Mouse (Mus musculus): Measurements from ENCODE around the gene Myo16. TPM values are rescaled to one million over a fixed set of nuclear protein-coding genes. Genes with fewer than 3 reads are reported as not detected.
A peak's percentile ranks its signal among the peaks of the same experiment; 100 is the strongest.

The Myo16 gene
- polyA plus RNA-seq, 1 experiment from 2014 or later, result 0.25 TPM

- no peak overlapping the region for H3K4me3 ChIP-seq (ENCODE audit: low read length)
- no peaks in the 10 kb centered on the region for H3K4me1 ChIP-seq (replicated peaks; ENCODE audit: control insufficient read depth, insufficient read depth, low read length)
- H3K4me2 ChIP-seq (ENCODE audit: low read depth, low read length), result no peak overlapping the region
- no peak overlapping the region for H3K27ac ChIP-seq (ENCODE audit: low read length)
- ATAC-seq (ENCODE audit: low read depth), result no peak
- no peaks in the 10 kb centered on the region for H3K9me3 ChIP-seq (ENCODE audit: control insufficient read depth, low read length)
- H3K27me3 ChIP-seq (ENCODE audit: control insufficient read depth, insufficient read depth, low read depth, low read length), result no peaks in the 10 kb centered on the region
- H3K9ac ChIP-seq (ENCODE audit: low read length), result no peak overlapping the region
- H3K36me3 ChIP-seq (ENCODE audit: control insufficient read depth, insufficient read depth, low read length), result no peaks in the 10 kb centered on the region
- WGBS, result 85% methylated on average over 3 of the region's 3 CpGs
Measured at GRCm38 (mm10) chr8:10512105-10512504, 358.4 kb downstream of the Myo16 start.

GRCm38 (mm10) chr8:10517381-10517780 is 363.7 kb downstream of the Myo16 start:
- H3K4me2 ChIP-seq (ENCODE audit: low read depth, low read length), result no peak overlapping the region
- H3K9ac ChIP-seq (ENCODE audit: low read length), result no peak overlapping the region
- no peak overlapping the region for H3K27ac ChIP-seq (ENCODE audit: low read length)
- ATAC-seq (ENCODE audit: low read depth), result no peak
- H3K27me3 ChIP-seq (ENCODE audit: control insufficient read depth, insufficient read depth, low read depth, low read length), result no peaks in the 10 kb centered on the region
- H3K4me1 ChIP-seq (replicated peaks; ENCODE audit: control insufficient read depth, insufficient read depth, low read length), result no peaks in the 10 kb centered on the region
- H3K36me3 ChIP-seq (ENCODE audit: control insufficient read depth, insufficient read depth, low read length), result no peaks in the 10 kb centered on the region
- no peaks in the 10 kb centered on the region for H3K9me3 ChIP-seq (ENCODE audit: control insufficient read depth, low read length)
- no peak overlapping the region for H3K4me3 ChIP-seq (ENCODE audit: low read length)
- 87% methylated on average over 8 of the region's 8 CpGs for WGBS

DNA sequence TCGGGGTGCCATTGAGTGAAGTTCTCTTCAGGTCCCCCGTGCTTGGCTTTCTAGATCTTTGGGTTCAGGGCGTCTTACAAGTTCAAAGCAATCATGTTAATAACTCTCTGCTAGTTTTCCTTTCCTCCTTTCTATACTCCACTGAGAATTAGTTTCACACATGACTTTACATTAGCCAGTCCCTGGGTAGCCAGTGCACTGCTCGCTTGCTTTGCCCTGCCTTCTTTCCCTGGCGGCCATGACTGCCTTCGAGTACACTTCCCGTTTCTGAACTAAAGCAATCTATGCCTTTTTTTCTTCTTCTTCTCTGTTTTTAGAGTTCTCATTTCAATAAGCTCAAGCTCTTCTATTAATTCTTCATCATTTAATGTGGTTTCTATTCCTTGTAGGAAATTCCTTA is 365.6 kb downstream of the Myo16 start:
- 0 out of 2 replicates have a peak overlapping the region, but pooled peaks have one; percentile 10 for H3K4me2 ChIP-seq (ENCODE audit: low read depth, low read length)
- no peaks in the 10 kb centered on the region for H3K36me3 ChIP-seq (ENCODE audit: control insufficient read depth, insufficient read depth, low read length)
- no peak overlapping the region for H3K9ac ChIP-seq (ENCODE audit: low read length)
- H3K27me3 ChIP-seq (ENCODE audit: control insufficient read depth, insufficient read depth, low read depth, low read length), result no peaks in the 10 kb centered on the region
- H3K27ac ChIP-seq (ENCODE audit: low read length), result peak overlapping the region; percentile 26; the same call in 1 of the 2 replicates
- H3K9me3 ChIP-seq (ENCODE audit: control insufficient read depth, low read length), result no peaks in the 10 kb centered on the region
- WGBS, result 43% methylated on average over 7 of the region's 7 CpGs
- ATAC-seq (ENCODE audit: low read depth), result peak; percentile 77
- H3K4me1 ChIP-seq (replicated peaks; ENCODE audit: control insufficient read depth, insufficient read depth, low read length), result no peaks in the 10 kb centered on the region
- H3K4me3 ChIP-seq (ENCODE audit: low read length), result no peak overlapping the region

GRCm38 (mm10) chr8:10521463-10521862 is 367.8 kb downstream of the Myo16 start:
- Histone ChIP-seq H3K27ac (ENCODE audit: low read length) (no peak overlapping the region), H3K27me3 (ENCODE audit: control insufficient read depth, insufficient read depth, low read depth, low read length) (no peaks in the 10 kb centered on the region), H3K4me1 (replicated peaks; ENCODE audit: control insufficient read depth, insufficient read depth, low read length) (no peaks in the 10 kb centered on the region), H3K36me3 (ENCODE audit: control insufficient read depth, insufficient read depth, low read length) (no peaks in the 10 kb centered on the region), H3K9ac (ENCODE audit: low read length) (no peak overlapping the region), H3K4me3 (ENCODE audit: low read length) (no peak overlapping the region), H3K4me2 (ENCODE audit: low read depth, low read length) (no peak overlapping the region), H3K9me3 (ENCODE audit: control insufficient read depth, low read length) (no peaks in the 10 kb centered on the region)
- 83% methylated on average over 4 of the region's 4 CpGs for WGBS
- ATAC-seq (ENCODE audit: low read depth), result no peak

DNA sequence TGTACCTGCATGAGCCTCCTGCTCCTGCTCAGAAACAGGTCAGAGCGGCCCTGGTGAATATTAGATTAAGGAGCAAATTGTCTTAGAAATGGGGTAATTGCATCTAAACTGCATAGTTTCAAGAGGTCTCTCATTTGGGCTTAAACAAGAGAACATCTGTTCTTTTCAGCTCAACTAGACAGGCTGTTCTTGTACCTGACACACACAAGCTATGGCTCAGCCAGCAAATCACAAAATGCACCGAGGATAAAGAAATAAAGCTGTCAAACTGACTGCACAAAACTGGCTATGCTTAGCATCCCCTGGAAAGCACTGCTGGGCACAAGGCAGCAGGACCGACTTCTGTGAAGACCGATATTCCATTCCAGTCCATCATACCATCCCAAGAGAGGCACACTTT is 372.0 kb downstream of the Myo16 start:
- H3K4me2 ChIP-seq (ENCODE audit: low read depth, low read length), result no peak overlapping the region
- no peaks in the 10 kb centered on the region for H3K9me3 ChIP-seq (ENCODE audit: control insufficient read depth, low read length)
- ATAC-seq (ENCODE audit: low read depth), result no peak
- no peaks in the 10 kb centered on the region for H3K27me3 ChIP-seq (ENCODE audit: control insufficient read depth, insufficient read depth, low read depth, low read length)
- 72% methylated on average over 4 of the region's 4 CpGs for WGBS
- no peaks in the 10 kb centered on the region for H3K36me3 ChIP-seq (ENCODE audit: control insufficient read depth, insufficient read depth, low read length)
- H3K27ac ChIP-seq (ENCODE audit: low read length), result no peak overlapping the region
- H3K4me3 ChIP-seq (ENCODE audit: low read length), result no peak overlapping the region
- no peaks in the 10 kb centered on the region for H3K4me1 ChIP-seq (replicated peaks; ENCODE audit: control insufficient read depth, insufficient read depth, low read length)
- H3K9ac ChIP-seq (ENCODE audit: low read length), result no peak overlapping the region

DNA sequence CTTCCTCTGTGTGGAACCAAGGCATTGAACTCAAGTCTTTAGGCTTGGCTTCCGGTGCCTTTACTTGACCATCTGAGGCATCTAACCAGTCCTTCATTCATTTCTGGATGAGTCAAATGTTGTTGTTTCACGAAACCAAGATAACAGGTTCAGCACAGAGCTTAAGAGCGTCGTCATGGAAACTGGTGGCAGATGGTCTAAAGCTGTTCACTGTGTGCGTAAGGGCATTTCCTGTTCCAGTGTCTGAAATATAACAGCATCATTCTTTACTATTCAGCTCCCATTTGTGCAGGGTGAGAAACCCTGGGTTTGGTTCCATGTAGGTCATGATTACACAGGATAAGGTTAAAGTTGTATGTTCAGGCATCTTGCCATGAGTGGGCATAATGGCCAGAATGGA is 372.9 kb downstream of the Myo16 start:
- no peaks in the 10 kb centered on the region for H3K27me3 ChIP-seq (ENCODE audit: control insufficient read depth, insufficient read depth, low read depth, low read length)
- WGBS, result 48% methylated on average over 5 of the region's 5 CpGs
- no peaks in the 10 kb centered on the region for H3K36me3 ChIP-seq (ENCODE audit: control insufficient read depth, insufficient read depth, low read length)
- no peak overlapping the region for H3K9ac ChIP-seq (ENCODE audit: low read length)
- H3K4me2 ChIP-seq (ENCODE audit: low read depth, low read length), result no peak overlapping the region
- ATAC-seq (ENCODE audit: low read depth), result no peak
- H3K4me3 ChIP-seq (ENCODE audit: low read length), result no peak overlapping the region
- H3K9me3 ChIP-seq (ENCODE audit: control insufficient read depth, low read length), result no peaks in the 10 kb centered on the region
- no peaks in the 10 kb centered on the region for H3K4me1 ChIP-seq (replicated peaks; ENCODE audit: control insufficient read depth, insufficient read depth, low read length)
- H3K27ac ChIP-seq (ENCODE audit: low read length), result no peak overlapping the region

DNA sequence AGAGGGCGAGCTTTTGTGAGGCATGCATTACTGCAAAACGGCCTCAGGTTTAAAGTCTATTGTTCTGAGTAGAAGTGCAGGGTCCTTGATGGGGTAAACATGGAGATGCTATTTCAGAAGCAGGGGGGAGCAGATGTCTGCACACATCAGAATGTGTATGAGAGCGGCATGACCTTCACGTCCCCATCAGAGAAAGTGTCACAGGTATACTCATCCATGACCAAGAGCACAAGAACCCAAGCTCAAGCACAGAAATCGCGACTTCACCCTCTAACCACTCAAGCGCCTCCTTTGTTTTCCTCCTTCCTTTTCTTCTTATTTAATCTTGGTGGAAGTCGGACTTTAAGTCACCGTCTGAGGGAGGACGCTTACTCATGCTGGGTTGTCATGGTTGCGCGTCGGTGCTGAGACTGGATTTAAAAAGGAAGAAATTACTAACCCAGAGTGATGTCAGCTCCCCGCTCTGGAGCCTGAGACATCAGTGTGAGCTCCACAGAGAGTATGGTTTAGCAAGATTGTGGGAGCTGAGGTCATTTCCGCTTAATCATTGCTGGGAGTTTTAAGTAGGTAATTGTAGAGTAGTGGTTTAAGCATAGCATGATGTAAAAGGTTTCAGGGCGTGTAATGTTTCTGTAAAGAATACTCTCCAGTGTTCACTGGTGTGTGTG is 381.0 kb downstream of the Myo16 start:
- no peak overlapping the region for H3K27ac ChIP-seq (ENCODE audit: low read length)
- H3K36me3 ChIP-seq (ENCODE audit: control insufficient read depth, insufficient read depth, low read length), result no peaks in the 10 kb centered on the region
- no peak overlapping the region for H3K4me3 ChIP-seq (ENCODE audit: low read length)
- no peaks in the 10 kb centered on the region for H3K9me3 ChIP-seq (ENCODE audit: control insufficient read depth, low read length)
- H3K27me3 ChIP-seq (ENCODE audit: control insufficient read depth, insufficient read depth, low read depth, low read length), result no peaks in the 10 kb centered on the region
- no peak overlapping the region for H3K9ac ChIP-seq (ENCODE audit: low read length)
- ATAC-seq (ENCODE audit: low read depth), result no peak
- no peaks in the 10 kb centered on the region for H3K4me1 ChIP-seq (replicated peaks; ENCODE audit: control insufficient read depth, insufficient read depth, low read length)
- 70% methylated on average over 16 of the region's 16 CpGs for WGBS
- no peak overlapping the region for H3K4me2 ChIP-seq (ENCODE audit: low read depth, low read length)

GRCm38 (mm10) chr8:10538319-10538718 is 384.6 kb downstream of the Myo16 start:
- H3K9ac ChIP-seq (ENCODE audit: low read length), result no peak overlapping the region
- no peaks in the 10 kb centered on the region for H3K36me3 ChIP-seq (ENCODE audit: control insufficient read depth, insufficient read depth, low read length)
- no peaks in the 10 kb centered on the region for H3K9me3 ChIP-seq (ENCODE audit: control insufficient read depth, low read length)
- no peak overlapping the region for H3K4me3 ChIP-seq (ENCODE audit: low read length)
- H3K4me2 ChIP-seq (ENCODE audit: low read depth, low read length), result no peak overlapping the region
- no peak overlapping the region for H3K27ac ChIP-seq (ENCODE audit: low read length)
- no peak for ATAC-seq (ENCODE audit: low read depth)
- H3K27me3 ChIP-seq (ENCODE audit: control insufficient read depth, insufficient read depth, low read depth, low read length), result no peaks in the 10 kb centered on the region
- WGBS, result 64% methylated on average over 6 of the region's 6 CpGs
- no peaks in the 10 kb centered on the region for H3K4me1 ChIP-seq (replicated peaks; ENCODE audit: control insufficient read depth, insufficient read depth, low read length)

- no peak overlapping the region for H3K4me3 ChIP-seq (ENCODE audit: low read length)
- ATAC-seq (ENCODE audit: low read depth), result no peak
- 70% methylated on average over 4 of the region's 4 CpGs for WGBS
Measured at GRCm38 (mm10) chr8:10539665-10540064, 386.0 kb downstream of the Myo16 start.

More at GRCm38 (mm10) chr8:10539665-10540064, 386.0 kb downstream of the Myo16 start:
- 0 out of 2 replicates have a peak, but pooled peaks cover 3% of the 10 kb centered on the region for H3K9me3 ChIP-seq (ENCODE audit: control insufficient read depth, low read length)
- no peaks in the 10 kb centered on the region for H3K4me1 ChIP-seq (replicated peaks; ENCODE audit: control insufficient read depth, insufficient read depth, low read length)
- no peaks in the 10 kb centered on the region for H3K27me3 ChIP-seq (ENCODE audit: control insufficient read depth, insufficient read depth, low read depth, low read length)
- no peak overlapping the region for H3K27ac ChIP-seq (ENCODE audit: low read length)
- no peak overlapping the region for H3K4me2 ChIP-seq (ENCODE audit: low read depth, low read length)
- H3K36me3 ChIP-seq (ENCODE audit: control insufficient read depth, insufficient read depth, low read length), result no peaks in the 10 kb centered on the region
- H3K9ac ChIP-seq (ENCODE audit: low read length), result no peak overlapping the region

Data from lung, embryonic 16.5 days (tissue).